Mouse (Mus musculus): Measurements from ENCODE around the gene Itk. TPM values are rescaled to one million over a fixed set of nuclear protein-coding genes. Genes with fewer than 3 reads are reported as not detected.

The Itk gene
- polyA plus RNA-seq, 1 experiment from 2014 or later, result 0.05 TPM

- Histone ChIP-seq H3K4me1 (replicated peaks; ENCODE audit: control insufficient read depth, insufficient read depth, low read length) (peaks cover 40% of the 10 kb centered on the region), H3K9ac (peak overlapping the region; percentile 97), H3K9me3 (ENCODE audit: control insufficient read depth, low read length) (no peaks in the 10 kb centered on the region), H3K4me2 (replicated peaks) (peak overlapping the region; percentile 93), H3K27ac (peak overlapping the region; percentile 95), H3K36me3 (replicated peaks; ENCODE audit: control insufficient read depth, insufficient read depth) (no peaks in the 10 kb centered on the region), H3K27me3 (ENCODE audit: control insufficient read depth, insufficient read depth, low read length) (no peaks in the 10 kb centered on the region), H3K4me3 (replicated peaks; ENCODE audit: low read length) (peak overlapping the region; percentile 93)
- DNase-seq (ENCODE audit: low spot score) (peak; percentile 76), ATAC-seq (ENCODE audit: low FRiP score) (peak; percentile 89)
- WGBS, result under 1% methylated on average over 71 of the region's 71 CpGs
Observed at GRCm38 (mm10) chr11:46311703-46312522, 77.4 kb downstream of the Itk start.

DNA sequence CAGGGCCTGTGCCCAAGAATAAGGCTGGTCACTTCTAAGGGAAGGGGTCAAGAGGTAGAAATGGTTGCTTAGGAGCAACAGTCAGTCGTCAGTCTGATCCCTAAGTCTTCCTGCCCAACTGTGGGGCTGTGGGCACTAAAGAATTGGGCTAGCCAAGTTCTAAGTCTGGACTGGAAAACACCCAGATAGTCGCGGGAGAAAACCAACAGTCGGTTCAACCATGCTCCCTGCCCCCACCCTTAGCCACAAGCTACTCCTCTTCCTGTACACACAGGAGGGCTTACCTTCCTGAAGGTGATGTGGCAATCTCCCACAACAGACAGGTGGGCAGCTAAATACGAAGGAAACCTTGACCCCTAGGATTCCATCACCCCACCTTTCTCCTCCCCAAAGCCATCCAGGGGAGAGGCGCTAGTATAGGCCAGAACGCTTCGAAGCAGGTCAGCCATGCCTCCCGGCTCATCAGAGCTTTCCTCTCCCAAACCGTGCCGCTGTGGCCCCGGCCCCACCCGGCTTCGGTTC lies 78.1 kb downstream of the Itk start:
- Histone ChIP-seq H3K4me2 (replicated peaks) (peak overlapping the region; percentile 93), H3K9ac (peak overlapping the region; percentile 97), H3K27ac (peak overlapping the region; percentile 95), H3K4me1 (replicated peaks; ENCODE audit: control insufficient read depth, insufficient read depth, low read length) (peaks cover 46% of the 10 kb centered on the region), H3K27me3 (ENCODE audit: control insufficient read depth, insufficient read depth, low read length) (no peaks in the 10 kb centered on the region), H3K9me3 (ENCODE audit: control insufficient read depth, low read length) (no peaks in the 10 kb centered on the region), H3K4me3 (replicated peaks; ENCODE audit: low read length) (peak overlapping the region; percentile 93), H3K36me3 (replicated peaks; ENCODE audit: control insufficient read depth, insufficient read depth) (no peaks in the 10 kb centered on the region)
- DNase-seq (ENCODE audit: low spot score) (peak; percentile 32), ATAC-seq (ENCODE audit: low FRiP score) (peak; percentile 14; the same call in 1 of the 2 replicates)
- WGBS, result 2% methylated on average over 14 of the region's 14 CpGs

DNA sequence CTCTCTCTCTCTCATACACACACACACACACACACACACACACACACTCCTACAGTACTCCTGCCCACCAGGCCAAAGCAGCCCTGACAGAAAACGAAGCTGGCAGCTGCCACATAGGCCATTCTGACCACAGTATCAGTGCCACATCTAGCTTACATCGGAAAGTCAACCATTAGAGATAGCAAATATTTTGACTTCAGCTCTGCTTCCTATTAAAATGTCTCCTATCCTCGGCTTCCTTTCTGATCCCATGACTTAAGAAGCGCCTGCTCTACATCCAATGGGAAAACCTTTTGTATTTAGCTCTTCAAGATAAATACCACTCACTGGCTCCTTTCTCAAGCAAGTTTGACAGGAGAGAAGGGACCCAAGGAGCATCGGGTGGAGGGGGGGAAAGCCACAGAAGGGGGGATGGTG lies 78.7 kb downstream of the Itk start:
- Histone ChIP-seq H3K4me3 (replicated peaks; ENCODE audit: low read length) (peak overlapping the region; percentile 93), H3K27ac (peak overlapping the region; percentile 95), H3K4me2 (replicated peaks) (peak overlapping the region; percentile 93), H3K9ac (peak overlapping the region; percentile 97), H3K9me3 (ENCODE audit: control insufficient read depth, low read length) (no peaks in the 10 kb centered on the region), H3K27me3 (ENCODE audit: control insufficient read depth, insufficient read depth, low read length) (no peaks in the 10 kb centered on the region), H3K36me3 (replicated peaks; ENCODE audit: control insufficient read depth, insufficient read depth) (no peaks in the 10 kb centered on the region), H3K4me1 (replicated peaks; ENCODE audit: control insufficient read depth, insufficient read depth, low read length) (peaks cover 51% of the 10 kb centered on the region)
- 38% methylated on average over 5 of the region's 5 CpGs for WGBS
- peak; percentile 46 for DNase-seq (ENCODE audit: low spot score)
- no peak for ATAC-seq (ENCODE audit: low FRiP score)

DNA sequence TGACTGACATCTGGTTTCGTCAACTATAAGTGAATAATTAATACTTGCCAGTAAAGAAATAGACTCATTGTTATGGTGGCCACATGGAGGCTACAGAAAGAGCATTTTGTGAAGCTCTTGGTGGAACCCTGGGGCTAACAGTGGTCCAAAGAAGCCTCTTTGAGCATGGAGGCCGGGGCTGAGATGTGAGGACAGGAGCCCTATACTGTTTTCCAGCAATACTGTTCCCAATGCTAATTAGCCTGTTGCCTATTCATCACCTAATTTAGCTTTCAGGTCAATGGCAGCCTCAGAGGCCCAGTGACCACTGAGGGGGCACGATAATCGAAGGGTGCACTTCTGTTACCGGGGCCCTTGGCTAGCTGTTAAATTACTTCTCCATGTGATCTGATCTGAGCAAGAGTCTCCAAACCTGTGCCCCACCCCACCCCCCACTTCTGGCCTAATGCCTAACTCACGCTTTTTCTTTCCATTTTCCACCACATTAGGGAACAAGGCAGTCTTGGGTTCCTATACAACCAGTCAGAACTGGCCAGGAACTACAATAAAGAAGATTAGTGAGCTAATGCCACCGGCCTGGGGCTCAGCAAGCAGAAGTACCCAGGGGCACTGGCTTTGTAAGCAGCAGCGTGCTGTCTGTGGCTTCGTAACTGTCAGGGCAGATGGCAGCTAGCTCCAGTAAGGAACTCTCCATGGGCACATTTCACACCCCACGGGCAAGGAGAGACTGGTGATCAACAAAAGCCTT lies 79.3 kb downstream of the Itk start:
- peak; percentile 31 for DNase-seq (ENCODE audit: low spot score)
- Histone ChIP-seq H3K9ac (peak overlapping the region; percentile 97), H3K4me2 (replicated peaks) (peak overlapping the region; percentile 93), H3K4me1 (replicated peaks; ENCODE audit: control insufficient read depth, insufficient read depth, low read length) (peaks cover 58% of the 10 kb centered on the region), H3K9me3 (ENCODE audit: control insufficient read depth, low read length) (no peaks in the 10 kb centered on the region), H3K27me3 (ENCODE audit: control insufficient read depth, insufficient read depth, low read length) (no peaks in the 10 kb centered on the region), H3K36me3 (replicated peaks; ENCODE audit: control insufficient read depth, insufficient read depth) (no peaks in the 10 kb centered on the region), H3K4me3 (replicated peaks; ENCODE audit: low read length) (peak overlapping the region; percentile 93), H3K27ac (peak overlapping the region; percentile 95)
- ATAC-seq (ENCODE audit: low FRiP score), result peak; percentile 46; the same call in 1 of the 2 replicates
- WGBS, result 10% methylated on average over 10 of the region's 10 CpGs

DNA sequence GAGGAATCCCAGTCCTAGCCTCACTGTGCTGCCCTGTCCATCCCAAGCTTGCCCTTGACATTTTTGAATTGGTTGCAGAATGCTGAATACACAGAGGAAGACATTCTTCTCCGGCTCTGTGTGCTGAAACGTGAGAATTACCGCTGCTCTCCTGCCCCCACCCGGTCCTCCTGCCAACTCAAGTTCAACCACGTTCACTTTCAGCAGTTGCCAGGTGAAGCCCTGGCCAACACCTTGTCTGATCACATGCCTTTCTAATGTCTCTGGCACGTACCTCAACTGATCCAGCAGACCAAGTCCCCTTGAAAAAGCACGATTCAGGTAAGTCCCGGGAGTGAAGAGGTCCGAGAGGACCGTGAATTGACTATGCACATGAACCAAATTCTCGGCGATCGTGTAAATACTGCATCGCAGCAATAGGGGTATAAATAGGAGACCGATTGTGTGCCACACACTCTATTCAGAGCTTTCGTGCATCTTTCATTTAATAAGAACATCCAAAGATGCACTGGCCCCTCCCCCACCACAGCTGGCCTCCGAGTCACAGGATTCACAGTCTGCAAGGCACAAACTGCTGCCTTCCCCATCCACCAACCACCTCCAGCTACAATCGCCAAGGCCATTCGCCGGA lies 80.1 kb downstream of the Itk start:
- ATAC-seq (ENCODE audit: low FRiP score) (no peak), DNase-seq (ENCODE audit: low spot score) (peak; percentile 39)

DNA sequence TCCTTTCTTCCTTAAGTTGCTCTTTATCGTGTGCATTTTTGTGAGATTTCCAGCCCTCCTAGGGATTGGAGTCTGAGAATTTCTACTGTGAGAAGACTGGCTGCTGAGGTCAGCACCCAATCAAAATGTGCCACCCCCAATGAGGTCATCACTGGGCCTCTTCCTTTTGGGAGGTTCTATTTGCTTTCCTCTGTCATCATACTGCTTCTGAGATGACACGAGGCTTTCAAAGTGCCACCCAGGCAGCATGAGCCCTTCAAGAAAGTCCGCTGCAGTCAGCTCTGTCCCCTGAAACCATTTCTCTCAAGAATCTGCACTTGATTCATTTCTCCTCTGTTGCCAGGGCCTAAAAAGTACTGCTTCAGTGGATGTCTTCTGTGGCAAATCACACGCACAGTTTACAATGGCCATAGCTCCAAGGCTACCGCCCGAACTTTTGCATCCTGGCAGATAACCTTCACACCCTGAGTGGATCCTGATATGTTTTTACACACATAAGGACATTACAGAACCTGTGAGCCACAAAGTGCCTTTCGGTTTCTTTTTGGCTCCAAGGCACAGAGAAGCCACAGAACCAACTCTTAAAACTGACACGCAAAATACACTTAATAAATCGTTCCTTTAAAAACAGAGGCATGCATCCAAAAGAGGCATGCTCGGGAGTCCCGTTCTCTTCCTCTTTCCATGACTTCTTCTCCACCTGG lies 80.9 kb downstream of the Itk start:
- no peak for ATAC-seq (ENCODE audit: low FRiP score)
- no peak for DNase-seq (ENCODE audit: low spot score)
- H3K27ac ChIP-seq, result no peak overlapping the region
- no peak overlapping the region for H3K9ac ChIP-seq
- no peaks in the 10 kb centered on the region for H3K9me3 ChIP-seq (ENCODE audit: control insufficient read depth, low read length)
- H3K27me3 ChIP-seq (ENCODE audit: control insufficient read depth, insufficient read depth, low read length), result no peaks in the 10 kb centered on the region
- no peak overlapping the region for H3K4me3 ChIP-seq (replicated peaks; ENCODE audit: low read length)
- peaks cover 61% of the 10 kb centered on the region for H3K4me1 ChIP-seq (replicated peaks; ENCODE audit: control insufficient read depth, insufficient read depth, low read length)
- WGBS, result 91% methylated on average over 11 of the region's 11 CpGs
- H3K4me2 ChIP-seq (replicated peaks), result peak overlapping the region; percentile 93
- H3K36me3 ChIP-seq (replicated peaks; ENCODE audit: control insufficient read depth, insufficient read depth), result no peaks in the 10 kb centered on the region

More for the DNA sequence above, 80.1 kb downstream of the Itk start:
- Histone ChIP-seq H3K36me3 (replicated peaks; ENCODE audit: control insufficient read depth, insufficient read depth) (no peaks in the 10 kb centered on the region), H3K27ac (peak overlapping the region; percentile 95; the same call in 1 of the 2 replicates), H3K9me3 (ENCODE audit: control insufficient read depth, low read length) (no peaks in the 10 kb centered on the region), H3K4me1 (replicated peaks; ENCODE audit: control insufficient read depth, insufficient read depth, low read length) (peaks cover 61% of the 10 kb centered on the region), H3K4me3 (replicated peaks; ENCODE audit: low read length) (peak overlapping the region; percentile 93), H3K27me3 (ENCODE audit: control insufficient read depth, insufficient read depth, low read length) (no peaks in the 10 kb centered on the region), H3K9ac (peak overlapping the region; percentile 97), H3K4me2 (replicated peaks) (peak overlapping the region; percentile 93)
- WGBS, result 53% methylated on average over 20 of the region's 20 CpGs

- no peak overlapping the region for H3K4me3 ChIP-seq (replicated peaks; ENCODE audit: low read length)
- H3K4me1 ChIP-seq (replicated peaks; ENCODE audit: control insufficient read depth, insufficient read depth, low read length), result peaks cover 58% of the 10 kb centered on the region
- no peak for ATAC-seq (ENCODE audit: low FRiP score)
- no peak overlapping the region for H3K27ac ChIP-seq
- no peak overlapping the region for H3K9ac ChIP-seq
- H3K36me3 ChIP-seq (replicated peaks; ENCODE audit: control insufficient read depth, insufficient read depth), result no peaks in the 10 kb centered on the region
- no peaks in the 10 kb centered on the region for H3K27me3 ChIP-seq (ENCODE audit: control insufficient read depth, insufficient read depth, low read length)
- no peak for DNase-seq (ENCODE audit: low spot score)
- no peak overlapping the region for H3K4me2 ChIP-seq (replicated peaks)
- 93% methylated on average over 7 of the region's 7 CpGs for WGBS
- H3K9me3 ChIP-seq (ENCODE audit: control insufficient read depth, low read length), result no peaks in the 10 kb centered on the region
Observed at GRCm38 (mm10) chr11:46307768-46308167, 81.5 kb downstream of the Itk start.

DNA sequence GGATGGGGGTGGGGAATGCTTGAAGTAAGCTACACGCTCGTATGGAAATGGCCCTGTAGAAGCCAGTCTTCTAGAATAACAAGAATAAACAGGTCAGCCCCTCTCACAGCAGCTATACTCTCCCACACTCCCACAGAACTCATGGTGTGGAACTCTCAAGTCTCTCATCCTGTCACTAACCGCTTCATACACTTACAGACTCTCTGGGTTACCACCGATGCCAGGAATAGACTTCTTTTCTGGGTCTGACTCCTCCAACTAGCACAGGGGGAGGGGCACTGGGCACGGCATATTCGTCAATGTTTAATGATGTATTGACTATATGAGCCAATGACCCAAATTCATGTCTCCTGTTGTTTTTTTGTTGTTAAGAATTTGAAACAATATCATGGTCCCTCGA lies 82.5 kb downstream of the Itk start:
- Histone ChIP-seq H3K4me1 (replicated peaks; ENCODE audit: control insufficient read depth, insufficient read depth, low read length) (peaks cover 54% of the 10 kb centered on the region), H3K9ac (no peak overlapping the region), H3K4me3 (replicated peaks; ENCODE audit: low read length) (no peak overlapping the region), H3K4me2 (replicated peaks) (no peak overlapping the region), H3K9me3 (ENCODE audit: control insufficient read depth, low read length) (no peaks in the 10 kb centered on the region), H3K27me3 (ENCODE audit: control insufficient read depth, insufficient read depth, low read length) (no peaks in the 10 kb centered on the region), H3K27ac (no peak overlapping the region), H3K36me3 (replicated peaks; ENCODE audit: control insufficient read depth, insufficient read depth) (no peaks in the 10 kb centered on the region)
- no peak for DNase-seq (ENCODE audit: low spot score)
- WGBS, result 90% methylated on average over 7 of the region's 7 CpGs
- no peak for ATAC-seq (ENCODE audit: low FRiP score)

Measured in hindbrain, embryonic 14.5 days (tissue).